Mouse (Mus musculus) left cerebral cortex, postnatal 25 days (tissue): Measurements from ENCODE around the gene Rab15. TPM values are rescaled to one million over a fixed set of nuclear protein-coding genes. Genes with fewer than 3 reads are reported as not detected.
A peak's percentile ranks its signal among the peaks of the same experiment; 100 is the strongest.

Source experiments
- DNase-seq, 2 experiments: peaks; one replicate each; pipeline ENCODE4 v3.0.0; 2022; ENCODE audit warnings: low spot score in 2 of 2, mixed read lengths in 1 of 2
- intact Hi-C: fragments of 180-260 bp; cut with DNase I; formaldehyde crosslinking; loops from one replicate; pipeline ENCODE4 v1.15.1; 2025
- total RNA-seq, 2 experiments: library from RNA; stranded (reverse); gene quantifications; 2 replicates each; pipeline ENCODE4 v1.2.3; 2021

The Rab15 gene
- total RNA-seq, 2 experiments from 2014 or later: 267 to 271 TPM

DNA sequence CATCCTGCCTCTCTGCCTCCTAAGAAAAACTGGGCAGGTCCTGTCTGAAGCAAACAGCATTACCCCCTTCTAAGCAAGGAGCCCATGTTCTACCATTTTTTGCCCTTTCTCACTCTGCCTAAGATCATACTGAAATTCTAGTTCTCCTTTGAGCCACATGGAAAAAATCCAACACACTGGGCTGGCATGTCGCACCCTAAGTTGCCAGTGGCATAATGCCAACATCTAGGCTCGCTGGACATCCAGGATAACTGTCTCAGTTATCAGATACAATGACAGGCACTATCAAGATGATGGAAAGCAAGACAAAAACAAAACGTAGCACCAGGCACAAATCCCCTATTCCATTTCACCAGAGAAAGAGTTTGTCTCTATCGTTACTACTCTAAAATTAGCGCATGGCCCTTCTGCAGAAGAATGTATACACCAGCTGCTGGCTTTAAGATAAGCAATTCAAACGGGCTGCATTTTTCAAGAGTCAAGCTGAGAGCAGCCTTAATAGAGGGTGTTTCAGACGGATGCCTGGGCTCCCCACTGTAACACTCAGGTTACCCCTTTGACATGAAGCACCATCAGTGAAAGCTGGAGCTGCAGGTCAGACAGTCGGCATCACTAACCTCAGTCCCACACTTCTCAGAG, 32.1 kb downstream of the Rab15 start:
- intact Hi-C loops: no loop called here
- DNase-seq: peak in 1 of 2 experiments; percentile 51

DNA sequence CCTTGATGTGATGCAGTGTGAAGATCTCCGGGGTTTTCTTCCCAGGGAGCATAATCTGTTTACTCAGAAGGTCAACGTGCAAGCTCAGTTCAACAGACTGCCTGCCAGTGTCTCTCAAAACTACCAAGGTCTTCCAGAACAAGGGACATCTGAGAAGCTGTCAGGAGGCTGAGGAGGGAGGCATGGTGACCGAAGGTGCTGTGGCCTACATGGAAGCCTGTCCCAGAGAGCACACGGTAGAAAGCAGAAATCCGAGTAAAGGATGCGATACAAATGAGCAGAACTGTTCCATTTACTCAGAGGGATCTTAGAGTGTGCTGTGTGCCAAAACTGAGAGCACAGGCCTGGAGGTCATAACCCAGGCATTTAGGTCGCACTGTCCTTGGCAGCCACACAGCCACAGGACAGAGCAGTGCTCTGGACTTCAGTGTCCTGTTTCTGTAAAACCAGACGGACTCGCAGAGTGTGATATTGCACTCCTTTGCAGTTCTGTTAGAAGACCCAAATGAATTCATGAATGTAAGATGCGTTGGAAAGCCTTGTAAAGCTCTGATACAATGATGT, 38.6 kb downstream of the Rab15 start:
- no peak for DNase-seq
- intact Hi-C loops: no loop called here

DNA sequence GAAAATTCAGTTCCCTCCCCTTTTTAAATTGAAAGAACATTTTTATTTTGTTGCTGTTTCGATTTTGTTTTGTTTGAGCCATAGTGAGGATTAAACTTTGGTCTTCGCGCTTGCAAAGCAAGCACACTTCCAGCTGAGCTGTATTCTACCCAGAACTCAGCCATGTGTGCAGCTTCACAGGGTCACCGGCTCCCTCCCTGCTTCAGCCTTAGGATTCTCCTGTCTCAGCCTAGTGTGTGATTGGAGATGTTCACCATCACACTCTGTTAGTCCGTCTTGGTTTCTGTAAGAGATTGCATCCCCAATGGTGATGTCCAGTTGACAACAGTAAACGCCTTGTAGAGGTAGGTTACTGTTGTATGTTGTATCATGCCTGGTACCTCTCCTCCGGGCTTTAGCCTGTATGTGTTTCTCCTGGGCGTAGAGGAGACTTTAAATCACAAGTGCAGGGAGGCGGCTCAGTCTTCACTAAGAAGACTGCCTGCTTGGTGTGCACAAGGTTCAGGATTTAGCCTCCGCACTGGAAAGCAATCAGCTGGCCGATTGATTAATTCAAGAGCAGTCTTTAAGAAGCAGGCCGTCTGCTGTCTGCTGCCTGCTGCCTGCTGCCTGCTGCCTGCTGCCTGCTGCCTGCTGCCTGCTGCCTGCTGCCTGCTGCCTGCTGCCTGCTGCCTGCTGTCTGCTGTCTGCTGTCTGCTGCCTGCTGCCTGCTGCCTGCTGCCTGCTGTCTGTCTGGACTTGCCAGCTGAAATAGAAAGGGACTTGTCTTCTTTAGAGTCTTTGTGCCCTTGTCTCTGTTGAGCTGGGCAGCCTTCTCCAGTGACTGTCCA, 41.9 kb downstream of the Rab15 start:
- DNase-seq: no peak
- intact Hi-C loops: no loop called here

DNA sequence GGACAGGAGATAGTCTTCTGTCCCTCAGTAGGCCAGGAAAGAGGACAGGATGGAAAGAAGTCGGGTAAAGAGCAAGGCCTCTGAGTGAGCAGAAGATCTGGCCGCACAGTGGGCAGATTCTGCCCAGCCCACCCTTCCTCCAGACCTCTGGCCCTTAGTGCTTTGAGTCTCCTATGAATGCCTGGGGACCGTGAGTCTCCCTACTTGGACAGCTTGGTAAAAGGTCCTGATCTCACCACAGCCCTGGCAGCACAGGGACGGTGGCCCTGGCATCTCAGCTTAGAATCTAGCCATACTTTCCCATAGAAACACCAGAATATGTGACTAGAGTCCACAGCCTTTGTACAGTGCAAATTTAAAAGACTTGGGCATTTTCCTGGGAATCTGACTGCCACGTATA, 42.8 kb downstream of the Rab15 start:
- intact Hi-C loops: no loop called here
- no peak for DNase-seq

DNA sequence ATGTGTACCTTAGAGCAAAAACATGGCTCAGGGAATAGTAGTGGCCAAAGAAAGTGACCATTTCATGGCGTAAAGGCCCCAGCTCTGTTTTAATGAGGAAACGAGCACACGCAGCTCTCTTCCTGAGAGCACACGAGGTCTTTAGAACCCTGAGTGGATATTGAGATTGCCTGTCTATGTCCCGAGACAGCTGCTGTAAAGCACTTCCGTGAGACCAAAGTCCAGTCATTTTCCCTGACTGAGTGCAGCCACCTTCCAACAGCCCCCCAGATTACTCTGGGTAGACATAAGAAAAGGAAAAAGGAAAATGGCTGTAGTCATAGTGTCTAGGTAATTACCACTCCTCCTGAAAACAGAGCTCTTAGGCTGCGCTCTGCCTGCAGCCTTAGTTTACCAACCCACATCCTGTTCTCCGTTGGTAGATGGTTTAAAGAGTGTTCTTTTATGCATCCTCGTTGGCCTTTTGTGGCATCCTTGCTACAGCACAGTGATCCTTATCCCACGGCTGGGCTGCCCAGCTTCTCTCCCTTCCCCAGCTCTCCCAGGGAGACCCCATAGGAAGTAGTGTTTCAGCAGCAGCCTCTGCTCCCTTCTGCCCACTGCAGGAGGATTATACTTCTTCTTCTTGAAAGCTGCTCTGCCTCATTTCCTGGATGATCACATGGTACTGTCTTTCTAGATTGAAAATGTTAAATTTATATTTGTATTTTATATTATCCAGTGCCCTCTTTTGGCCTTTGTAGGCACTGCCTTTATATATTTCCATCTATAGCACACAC, 44.2 kb downstream of the Rab15 start:
- intact Hi-C loops: no loop called here
- no peak for DNase-seq

DNA sequence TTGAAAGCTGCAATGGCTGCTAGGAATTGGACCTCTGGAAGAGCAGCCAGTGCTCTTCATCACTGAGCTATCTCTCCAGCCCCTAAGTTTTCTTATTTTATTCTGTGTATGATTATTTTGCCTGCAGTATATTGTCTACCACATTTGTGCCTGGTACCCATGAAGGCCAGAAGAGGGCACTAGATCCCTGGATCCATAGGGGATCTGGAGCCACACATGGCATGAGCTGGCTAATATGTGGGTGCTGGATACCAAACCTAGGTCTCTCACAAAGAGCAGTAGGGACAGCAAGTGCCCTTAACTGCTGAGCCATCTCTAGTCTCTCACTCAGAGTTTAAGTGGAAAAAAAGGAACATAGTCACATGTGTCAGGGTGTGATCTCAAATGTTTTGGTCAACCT, 44.9 kb downstream of the Rab15 start:
- no peak for DNase-seq
- intact Hi-C loops: no loop called here

DNA sequence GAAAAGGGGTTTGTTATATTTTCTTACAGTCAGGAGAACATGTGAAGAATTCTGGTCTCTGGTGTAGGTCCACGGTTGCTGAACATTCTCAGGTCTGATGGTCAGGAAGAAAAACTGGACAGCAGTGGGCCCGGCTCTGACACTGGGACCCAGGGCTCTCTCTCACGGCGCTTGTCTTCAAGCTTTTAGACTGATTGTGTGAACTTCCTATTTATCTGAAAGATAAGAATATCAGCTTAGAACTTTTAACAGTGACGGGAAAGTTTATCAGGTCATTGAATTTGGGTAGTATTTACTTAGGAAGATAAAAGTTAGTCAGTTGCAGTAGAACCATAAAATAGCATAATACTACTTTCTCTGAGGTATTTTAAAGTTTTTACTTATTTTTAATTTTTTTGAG, 45.8 kb downstream of the Rab15 start:
- DNase-seq: no peak
- intact Hi-C loops: no loop called here

DNA sequence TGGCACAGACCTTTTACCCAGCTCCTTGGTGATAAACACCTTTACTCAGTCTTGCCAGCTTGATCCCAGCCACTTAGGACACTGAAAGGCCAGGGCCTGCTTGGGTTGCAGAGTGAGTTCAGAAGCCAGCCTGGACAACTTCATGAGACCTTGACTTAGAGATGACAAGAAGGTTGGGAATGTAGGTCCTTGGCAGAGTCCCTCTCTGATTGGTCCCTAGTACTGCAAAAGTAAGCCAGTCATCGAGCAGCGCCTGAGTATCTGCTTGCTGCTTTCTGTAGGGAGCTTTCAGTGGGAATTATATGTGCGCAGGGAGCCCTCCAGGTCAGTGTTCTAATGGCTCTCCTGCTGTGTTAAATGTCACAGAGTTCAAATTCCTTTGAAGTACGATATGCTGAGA, 47.6 kb downstream of the Rab15 start:
- intact Hi-C loops: no loop called here
- DNase-seq: no peak

DNA sequence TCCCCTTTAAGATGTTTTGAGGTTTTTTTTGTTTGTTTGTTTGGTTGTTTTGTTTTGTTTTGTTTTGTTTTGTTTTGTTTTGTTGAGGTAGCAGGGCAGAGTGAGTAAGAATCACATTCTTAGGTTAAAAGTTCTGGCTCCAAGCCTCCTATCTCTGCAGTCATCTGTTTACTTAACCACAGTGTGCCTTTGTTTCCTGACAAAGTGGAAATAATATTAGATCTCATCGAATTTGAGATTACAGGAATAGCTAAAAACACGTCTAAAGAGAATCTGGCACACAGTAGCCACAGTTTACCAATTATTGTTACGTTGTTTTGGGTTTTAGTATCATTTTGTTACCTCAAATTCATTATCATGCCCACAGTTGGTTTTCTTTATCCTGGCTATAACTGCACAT, 48.1 kb downstream of the Rab15 start:
- intact Hi-C loops: no loop called here
- no peak for DNase-seq

DNA sequence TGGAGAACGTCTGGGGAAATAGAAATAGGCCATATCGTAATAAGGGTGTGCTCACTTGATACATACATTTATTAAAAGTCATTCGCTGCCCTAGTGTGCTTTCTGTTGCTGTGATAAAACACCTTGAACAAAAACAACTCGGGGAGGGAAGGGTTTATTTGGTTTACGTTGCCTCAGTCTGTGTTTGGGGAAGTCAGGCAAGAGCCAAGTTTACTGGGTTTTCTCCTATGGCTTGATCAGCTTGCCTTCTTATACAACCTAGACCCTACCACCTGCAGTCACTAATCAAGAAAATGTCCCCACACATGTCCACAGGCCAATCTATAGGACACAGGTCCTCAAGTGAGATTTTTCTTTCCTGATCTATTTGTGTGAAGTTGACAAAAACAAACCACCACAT, 51.2 kb downstream of the Rab15 start:
- DNase-seq: no peak
- intact Hi-C loops: no loop called here

DNA sequence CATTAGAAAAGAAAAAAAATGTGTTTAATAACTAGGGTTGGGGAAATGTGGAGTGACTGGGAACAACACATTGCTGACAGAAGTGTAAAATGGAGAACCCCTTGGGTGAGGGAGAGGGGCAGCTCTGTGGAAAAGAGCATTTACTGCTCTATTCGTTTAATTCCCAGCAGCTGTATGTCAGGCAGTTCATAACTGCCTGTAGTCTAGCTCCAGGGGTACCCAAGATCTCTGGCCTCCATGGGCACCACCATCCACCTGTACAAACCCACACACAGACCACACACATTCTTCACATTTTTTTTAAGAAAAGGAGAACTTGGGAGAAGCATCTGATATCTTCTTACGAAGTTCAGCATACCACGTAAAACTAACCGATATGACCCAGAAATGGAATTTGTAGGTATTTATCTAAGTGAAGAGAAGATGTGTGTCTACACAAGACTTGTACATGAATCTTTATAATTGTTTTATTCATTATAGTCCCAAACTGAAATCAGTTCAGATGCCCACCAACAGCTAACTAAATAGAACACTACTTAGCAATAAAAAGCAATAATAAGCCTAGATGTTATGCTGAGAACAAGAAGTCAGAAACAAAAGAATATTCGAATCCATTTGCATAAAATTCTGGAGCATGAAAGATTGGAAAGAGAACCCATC, 51.7 kb downstream of the Rab15 start:
- intact Hi-C loops: no loop called here
- no peak for DNase-seq

DNA sequence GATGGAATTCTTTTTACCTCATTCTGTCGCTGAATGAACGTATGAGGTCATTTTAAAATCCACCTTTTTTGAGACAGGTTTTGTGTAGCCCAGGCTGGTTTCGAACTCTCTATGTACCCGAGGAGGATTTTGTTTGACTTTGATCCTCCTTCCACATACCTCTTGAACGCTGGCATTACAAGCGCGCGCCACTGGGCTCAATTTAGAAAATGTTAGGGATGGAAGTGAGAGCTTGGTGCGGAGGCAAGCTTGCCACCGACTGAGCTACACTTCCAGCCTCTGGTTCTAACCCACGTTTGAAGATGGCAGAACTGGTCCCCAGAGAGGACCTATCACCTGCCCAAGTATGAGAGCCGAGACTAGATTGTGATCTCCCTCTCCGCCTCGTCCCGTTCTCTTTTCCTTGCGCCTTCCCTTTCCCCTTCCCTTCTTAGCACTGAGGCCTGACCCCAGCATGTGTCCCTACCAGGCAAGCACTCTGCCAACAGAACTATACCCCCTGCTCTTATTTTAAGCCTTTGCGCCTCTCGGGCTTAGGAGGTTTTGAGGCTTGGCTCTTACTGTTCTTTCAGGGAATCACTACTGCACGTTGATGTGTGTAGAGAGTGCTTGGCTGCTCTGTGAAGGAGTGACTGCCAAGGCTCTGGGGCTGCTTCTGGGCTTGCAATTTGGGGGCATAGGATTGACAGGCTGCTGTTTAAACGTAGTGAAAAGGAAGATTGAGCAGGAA, 56.6 kb downstream of the Rab15 start:
- peak; percentile 26 to 53 for DNase-seq
- intact Hi-C loops: no loop called here

DNA sequence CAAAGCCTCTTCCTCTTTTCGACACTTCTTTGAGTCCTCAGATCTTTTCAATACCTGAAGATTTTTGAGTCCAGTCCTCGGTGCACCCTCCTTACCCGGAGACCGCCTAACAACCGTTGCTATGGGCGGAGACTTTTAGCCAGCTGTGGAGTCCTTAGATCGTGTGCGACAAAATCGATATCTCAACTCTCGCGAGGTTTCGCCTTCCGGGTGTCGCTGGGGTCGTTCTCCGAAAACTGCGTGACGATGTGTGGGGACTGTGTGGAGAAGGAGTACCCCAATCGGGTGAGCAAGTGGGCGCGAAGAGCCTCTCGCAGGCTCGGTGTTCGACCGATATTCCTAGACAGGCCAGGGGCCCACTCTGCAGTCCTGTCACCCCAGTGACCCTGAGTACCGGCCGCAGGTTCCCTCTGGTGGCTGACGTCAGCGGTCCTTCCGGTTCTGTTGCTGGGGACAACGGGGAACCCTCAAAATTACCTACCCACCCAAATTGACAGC, 57.3 kb downstream of the Rab15 start, which contains the start of the genes Churc1 and Fntb:
Churc1 (plus strand) TSS at position 185 of the 498 bp plus-strand sequence.
Fntb (plus strand) TSS at position 236 of the 498 bp plus-strand sequence.
- DNase-seq: peak; percentile 88 to 91
- intact Hi-C loops: no loop called here

DNA sequence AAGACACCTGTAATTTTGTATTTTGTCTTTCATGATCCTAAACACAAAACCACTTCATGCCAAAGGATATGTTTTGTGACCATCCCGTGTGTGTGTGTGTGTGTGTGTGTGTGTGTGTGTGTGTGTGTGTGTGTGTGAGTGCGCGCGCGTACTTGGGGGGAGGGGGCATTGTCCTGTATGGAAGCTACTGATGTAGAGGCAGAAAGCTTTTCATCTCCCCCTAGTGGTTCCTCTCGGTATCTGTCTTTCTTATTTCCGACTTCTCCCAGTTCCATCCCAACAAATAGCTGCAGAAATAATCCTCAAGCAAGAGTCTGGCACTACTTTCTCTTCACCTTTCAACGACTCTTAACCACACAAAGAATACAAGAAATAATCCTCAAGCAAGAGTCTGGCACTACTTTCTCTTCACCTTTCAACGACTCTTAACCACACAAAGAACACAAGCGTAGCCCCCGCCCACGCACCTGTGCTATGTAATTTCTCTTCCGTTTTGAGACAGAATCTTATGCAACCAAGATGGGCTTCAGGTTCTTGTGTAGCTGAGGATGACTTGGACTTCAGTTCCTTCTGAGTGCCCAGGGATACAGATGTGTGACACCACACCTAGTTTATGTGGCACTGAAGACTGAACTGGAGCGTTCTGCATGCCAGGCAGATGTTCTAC, 69.9 kb downstream of the Rab15 start:
- DNase-seq: peak; percentile 58 to 84
- intact Hi-C loops: loop anchor here (5.0 kb wide), 1 partner anchor 100 kb away; no protein-coding TSS in a partner anchor

DNA sequence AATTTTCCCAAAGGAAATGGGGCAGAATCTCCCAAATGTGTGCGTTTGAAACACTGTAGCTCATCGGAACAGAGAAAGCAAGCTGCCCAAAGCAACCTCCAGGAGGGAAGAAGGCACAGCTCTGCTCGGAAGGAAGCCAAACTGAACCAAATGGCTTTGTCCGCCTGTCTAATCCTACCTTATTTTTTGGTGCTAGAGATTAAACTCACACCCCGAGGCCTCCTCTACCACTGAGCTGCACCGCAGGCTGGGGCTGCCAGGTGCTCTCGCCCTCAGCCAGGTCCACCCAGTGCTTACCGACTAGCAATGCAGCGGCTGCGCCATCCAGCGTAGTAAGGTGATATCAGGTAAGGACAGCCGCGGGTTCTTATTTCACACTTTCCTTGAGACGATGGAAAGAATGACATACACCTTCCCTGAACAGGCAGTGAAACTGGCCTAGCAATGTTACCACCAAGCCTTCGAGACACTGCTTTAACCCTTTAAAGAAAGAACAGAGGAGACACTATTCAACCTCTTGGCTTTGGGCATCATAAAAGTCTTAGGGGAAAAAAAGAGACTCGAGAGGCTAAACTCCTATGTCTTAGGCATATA, 71.7 kb downstream of the Rab15 start:
- intact Hi-C loops: loop anchor here (5.0 kb wide), 1 partner anchor 99 kb away; no protein-coding TSS in a partner anchor

More for the DNA sequence above, 71.7 kb downstream of the Rab15 start:
- no peak for DNase-seq
